ENCODE assay signal across 8 mouse cellular contexts in the genomic region with DNA sequence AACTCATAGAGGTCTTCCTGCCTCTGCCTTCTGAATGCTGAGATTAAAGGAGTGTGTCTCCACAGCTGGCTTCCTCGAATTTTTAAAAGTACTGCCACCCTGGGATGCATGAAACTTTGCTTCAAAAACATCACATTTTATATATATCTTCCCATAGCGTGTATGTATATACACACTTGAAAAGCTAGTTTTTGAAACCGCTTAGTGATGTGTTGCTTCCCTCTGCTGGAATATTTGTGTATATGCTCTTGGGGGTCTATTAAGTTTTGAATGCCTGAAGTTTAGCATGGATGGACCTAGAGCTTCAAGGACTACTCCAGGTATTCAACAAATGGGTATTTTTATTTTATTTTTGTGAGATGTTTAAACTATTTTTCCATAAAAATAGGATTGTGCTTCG. TPM values are rescaled to one million over a fixed set of nuclear protein-coding genes. Genes with fewer than 3 reads are reported as not detected.
A peak's percentile ranks its signal among the peaks of the same experiment; 100 is the strongest.
DNase-seq lines count a peak whose midpoint lies in the region; ATAC-seq and TF ChIP-seq lines count a peak whose summit lies in the region.

No protein-coding gene starts in this region.

- 39% methylated on average over 4 of the region's 4 CpGs for WGBS in forebrain, postnatal 0 days
- WGBS in forebrain, embryonic 12.5 days: 42% methylated on average over 4 of the region's 4 CpGs
- 23% methylated on average over 4 of the region's 4 CpGs for WGBS in liver, postnatal 0 days (ENCODE audit: insufficient replicate concordance)
- 31% methylated on average over 4 of the region's 4 CpGs for WGBS in liver, embryonic 11.5 days

- peak; percentile 45; the same call in 1 of the 2 replicates for ATAC-seq in forebrain, postnatal 0 days
- ATAC-seq in forebrain, embryonic 12.5 days (ENCODE audit: low FRiP score): no peak
- ATAC-seq in liver, postnatal 0 days: 0 out of 2 replicates have a peak, but pooled peaks have one; percentile 40
- no peak for ATAC-seq in liver, embryonic 11.5 days (replicated peaks; ENCODE audit: low FRiP score)

- H3K9ac ChIP-seq in forebrain, postnatal 0 days: no peak overlapping the region
- no peak overlapping the region for H3K9ac ChIP-seq in forebrain, embryonic 12.5 days
- no peak overlapping the region for H3K9ac ChIP-seq in liver, postnatal 0 days (replicated peaks)
- no peak overlapping the region for H3K9ac ChIP-seq in liver, embryonic 11.5 days (ENCODE audit: low read depth, low read length)

- no peak for TF ChIP-seq POLR2A in cortical plate, adult 2 months (IDR thresholded peaks at IDR 0.05; ENCODE audit: extremely low read depth, insufficient read depth, low read length)

- TF ChIP-seq CTCF in forebrain, postnatal 0 days (IDR thresholded peaks at IDR 0.05; ENCODE audit: low read depth): peak; percentile 79
- peak; percentile 83 for TF ChIP-seq CTCF in liver, postnatal 0 days (IDR thresholded peaks at IDR 0.05; ENCODE audit: low read depth)
- 0 out of 2 replicates have a peak, but pooled peaks have one; percentile 7 for TF ChIP-seq CTCF in cortical plate, adult 2 months (IDR thresholded peaks at IDR 0.05; ENCODE audit: extremely low read depth, insufficient read depth, low read length)

- no peak overlapping the region for H3K27ac ChIP-seq in forebrain, postnatal 0 days (ENCODE audit: low read depth, low read length)
- no peak overlapping the region for H3K27ac ChIP-seq in forebrain, embryonic 12.5 days
- H3K27ac ChIP-seq in liver, postnatal 0 days (ENCODE audit: low read depth): no peak overlapping the region
- no peak overlapping the region for H3K27ac ChIP-seq in liver, embryonic 11.5 days (ENCODE audit: low read depth, low read length)
- H3K27ac ChIP-seq in cortical plate, adult 2 months (ENCODE audit: insufficient read depth, low read length): no peak overlapping the region

- H3K4me2 ChIP-seq in forebrain, postnatal 0 days (ENCODE audit: low read depth): no peak overlapping the region
- H3K4me2 ChIP-seq in forebrain, embryonic 12.5 days: no peak overlapping the region
- H3K4me2 ChIP-seq in liver, postnatal 0 days (ENCODE audit: low read depth, low read length): no peak overlapping the region
- no peak overlapping the region for H3K4me2 ChIP-seq in liver, embryonic 11.5 days

- no peaks in the 10 kb centered on the region for H3K9me3 ChIP-seq in forebrain, postnatal 0 days (ENCODE audit: low read length)
- H3K9me3 ChIP-seq in forebrain, embryonic 12.5 days: 0 out of 2 replicates have a peak, but pooled peaks cover 5% of the 10 kb centered on the region
- no peaks in the 10 kb centered on the region for H3K9me3 ChIP-seq in liver, postnatal 0 days (ENCODE audit: low read length)
- no peaks in the 10 kb centered on the region for H3K9me3 ChIP-seq in liver, embryonic 11.5 days (ENCODE audit: control insufficient read depth, low read length)

- TF ChIP-seq EP300 in liver, postnatal 0 days (IDR thresholded peaks at IDR 0.05; ENCODE audit: low read depth): no peak

- no peak overlapping the region for H3K4me3 ChIP-seq in forebrain, postnatal 0 days (ENCODE audit: low read depth, low read length)
- H3K4me3 ChIP-seq in forebrain, embryonic 12.5 days (replicated peaks): no peak overlapping the region
- H3K4me3 ChIP-seq in liver, postnatal 0 days (ENCODE audit: low read depth, low read length): no peak overlapping the region
- H3K4me3 ChIP-seq in liver, embryonic 11.5 days (ENCODE audit: low read depth, low read length): no peak overlapping the region
- no peak overlapping the region for H3K4me3 ChIP-seq in cortical plate, adult 2 months (ENCODE audit: insufficient read depth, low read length)

- peak; percentile 68 for DNase-seq in forebrain, postnatal 0 days
- DNase-seq in liver, postnatal 0 days: no peak
- DNase-seq in liver, embryonic 11.5 days (ENCODE audit: low spot score): no peak
- peak; percentile 83 for DNase-seq in naive thymus-derived CD4-positive, alpha-beta T cell, adult 2 months (ENCODE audit: low read depth)
- no peak for DNase-seq in neural tube, embryonic 10.5 days (ENCODE audit: extremely low spot score, low spot score)
- DNase-seq in urinary bladder, postnatal 25 days (ENCODE audit: low spot score): no peak

- no peaks in the 10 kb centered on the region for H3K36me3 ChIP-seq in forebrain, postnatal 0 days (ENCODE audit: insufficient read depth)
- no peaks in the 10 kb centered on the region for H3K36me3 ChIP-seq in forebrain, embryonic 12.5 days (replicated peaks)
- no peaks in the 10 kb centered on the region for H3K36me3 ChIP-seq in liver, postnatal 0 days (replicated peaks; ENCODE audit: insufficient read depth, low read length)
- no peaks in the 10 kb centered on the region for H3K36me3 ChIP-seq in liver, embryonic 11.5 days (ENCODE audit: control insufficient read depth, insufficient read depth, low read length)

- no peaks in the 10 kb centered on the region for H3K27me3 ChIP-seq in forebrain, postnatal 0 days (ENCODE audit: insufficient read depth, low read length)
- H3K27me3 ChIP-seq in forebrain, embryonic 12.5 days: no peaks in the 10 kb centered on the region
- no peaks in the 10 kb centered on the region for H3K27me3 ChIP-seq in liver, postnatal 0 days (ENCODE audit: insufficient read depth, low read length)
- no peaks in the 10 kb centered on the region for H3K27me3 ChIP-seq in liver, embryonic 11.5 days (replicated peaks; ENCODE audit: control insufficient read depth, insufficient read depth, low read length)

- H3K4me1 ChIP-seq in forebrain, postnatal 0 days (ENCODE audit: insufficient read depth): no peaks in the 10 kb centered on the region
- no peaks in the 10 kb centered on the region for H3K4me1 ChIP-seq in forebrain, embryonic 12.5 days
- H3K4me1 ChIP-seq in liver, postnatal 0 days (ENCODE audit: insufficient read depth): no peaks in the 10 kb centered on the region
- no peaks in the 10 kb centered on the region for H3K4me1 ChIP-seq in liver, embryonic 11.5 days (replicated peaks; ENCODE audit: control insufficient read depth, insufficient read depth, low read length)
- no peaks in the 10 kb centered on the region for H3K4me1 ChIP-seq in cortical plate, adult 2 months (ENCODE audit: control insufficient read depth, insufficient read depth, low read length)

RNA-seq across cellular contexts. Expression of gene Fam208a, which starts 14.7 kb away (rescaled TPM):
- total RNA-seq in forebrain, postnatal 0 days (2014; rRNA removed): 43.2 and 50.9 TPM in 2 replicates
- 5.3 and 8.1 TPM in 2 replicates for polyA plus RNA-seq in forebrain, postnatal 0 days (2015; fragmentation: Nextera tagmentation; extraction: Ambion mirVana)
- 17.8 and 21.6 TPM in 2 replicates for polyA plus RNA-seq in forebrain, embryonic 12.5 days (2016; fragmentation: Nextera tagmentation; extraction: Ambion mirVana)
- polyA plus RNA-seq in liver, postnatal 0 days (2015; fragmentation: Nextera tagmentation; extraction: Ambion mirVana): 3.6 and 3.9 TPM in 2 replicates
- 11.0 and 11.4 TPM in 2 replicates for polyA plus RNA-seq in liver, embryonic 11.5 days (2014; fragmentation: Nextera tagmentation; extraction: Ambion mirVana)
- 27.3 and 27.7 TPM in 2 replicates for polyA plus RNA-seq in cortical plate, adult 2 months (2012; rRNA removed)

Comparison
In these comparisons a context has a peak if more than half of its experiments do, and no peak if none do; other contexts are left out.
1. ATAC-seq: peak in forebrain, postnatal 0 days (single experiment) and liver, postnatal 0 days (single experiment); none in forebrain, embryonic 12.5 days (single experiment) and liver, embryonic 11.5 days (single experiment).
2. DNase-seq: peak in forebrain, postnatal 0 days (single experiment) and naive thymus-derived CD4-positive, alpha-beta T cell, adult 2 months (single experiment); none in liver, postnatal 0 days (single experiment), liver, embryonic 11.5 days (single experiment), neural tube, embryonic 10.5 days (single experiment) and urinary bladder, postnatal 25 days (single experiment).
3. CTCF ChIP-seq: peak in every context shown above with its lines; median percentile 83 in liver, postnatal 0 days; 79 in forebrain, postnatal 0 days; 7 in cortical plate, adult 2 months.